Mouse (Mus musculus): ENCODE data around the gene Runx1.

Gene Runx1

GRCm38 (mm10) chr16:92825204-92825843 is 625 bp downstream of the Runx1 start:
- peak; percentile 58 to 60 for DNase-seq

DNA sequence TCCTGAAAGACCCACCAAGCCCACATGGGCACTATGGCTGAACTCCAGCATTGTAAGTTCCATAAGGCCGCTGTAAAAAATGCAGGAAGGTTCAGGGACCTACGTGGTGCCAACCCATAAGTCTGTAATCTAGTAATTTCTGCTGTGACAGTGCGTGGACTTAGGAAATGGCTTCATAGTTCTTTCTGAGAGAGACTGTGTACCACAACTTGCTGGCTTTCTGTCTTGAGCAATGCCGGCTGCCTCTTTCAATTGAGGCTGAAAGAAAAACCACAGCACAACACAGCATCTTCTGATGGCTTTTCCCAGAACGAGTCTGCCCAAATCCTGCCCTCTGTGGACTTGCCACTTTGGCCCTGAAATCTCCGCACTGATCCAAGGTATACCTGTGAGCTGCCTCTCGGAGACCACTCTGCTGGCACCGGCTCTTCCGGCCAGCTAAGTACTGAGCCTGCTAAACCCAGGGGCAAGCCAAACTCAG is 1.2 kb downstream of the Runx1 start:
- peak in 1 of 2 experiments; percentile 47 for DNase-seq

DNA sequence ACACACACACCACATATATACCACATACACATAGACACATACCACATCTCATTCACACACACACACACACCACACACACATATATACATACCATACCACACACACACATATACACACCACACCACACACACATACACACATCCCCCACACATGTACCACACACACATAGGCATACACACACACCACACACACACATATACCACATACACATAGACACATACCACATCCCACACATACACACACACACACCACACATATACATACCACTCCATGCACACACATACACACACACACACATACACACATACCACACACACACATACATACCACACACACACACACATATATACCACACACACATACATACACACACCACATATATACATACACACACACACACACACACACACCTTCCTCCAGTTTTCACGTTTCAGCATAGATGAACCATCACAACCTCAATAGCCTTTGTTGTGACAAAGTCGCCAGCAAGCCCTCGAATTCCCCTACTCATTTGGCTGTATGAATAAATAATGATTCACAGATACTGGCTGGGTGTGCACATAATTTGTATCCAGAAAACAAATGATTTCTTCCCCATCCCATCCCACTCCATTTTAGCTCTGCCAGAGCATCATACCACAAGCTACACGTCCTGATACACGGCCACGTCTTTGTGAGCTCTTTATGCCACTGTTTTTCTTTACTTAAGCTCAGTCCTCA is 1.8 kb downstream of the Runx1 start:
- no peak for DNase-seq

DNA sequence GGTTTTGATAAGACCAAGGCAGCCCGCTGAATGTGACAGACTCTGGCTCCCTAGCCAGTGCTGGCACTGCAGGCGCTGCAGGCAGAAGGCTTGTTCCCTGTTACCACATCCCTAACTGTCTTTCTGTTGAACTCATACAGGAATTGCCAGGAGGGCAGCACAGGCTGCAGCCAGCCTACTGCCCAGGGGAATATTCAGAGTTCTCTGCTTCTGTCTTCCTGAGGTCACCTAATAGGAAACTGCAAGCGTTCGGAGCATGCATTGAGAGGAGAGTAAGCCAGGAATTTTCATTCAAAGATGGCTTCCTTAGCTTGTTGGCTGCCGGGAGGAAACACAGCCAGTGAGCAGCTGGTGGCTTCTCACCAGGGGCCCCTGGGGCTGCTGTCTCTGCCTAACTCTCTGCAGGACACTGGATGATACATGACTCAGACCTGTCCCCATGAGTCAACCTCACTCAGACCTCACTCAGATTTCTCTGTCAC is 2.5 kb downstream of the Runx1 start:
- DNase-seq: peak in 1 of 2 experiments; percentile 45

GRCm38 (mm10) chr16:92822676-92823075 is 3.3 kb downstream of the Runx1 start:
- peak in 1 of 2 experiments; percentile 33 for DNase-seq

- peak; percentile 33 for DNase-seq
These were observed 3.9 kb downstream of the Runx1 start for GRCm38 (mm10) chr16:92821938-92822629.

DNA sequence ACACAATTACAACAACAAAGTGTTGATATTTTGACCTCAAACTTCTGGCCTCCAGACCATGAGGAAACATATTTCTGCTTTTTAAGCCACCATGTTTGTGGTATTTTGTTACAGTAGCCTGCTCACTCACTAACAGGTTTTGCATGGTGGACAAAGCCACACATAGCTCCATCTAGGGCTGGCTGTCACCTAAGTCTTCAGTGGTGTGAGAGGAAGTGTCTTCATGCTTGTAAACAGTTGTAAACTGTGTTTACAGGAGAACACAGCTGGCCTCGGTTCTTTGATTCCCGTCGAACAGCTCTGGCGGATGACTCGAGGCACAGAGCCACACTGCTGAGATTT is 4.4 kb downstream of the Runx1 start:
- peak; percentile 41 to 48 for DNase-seq

- peak; percentile 48 to 50 for DNase-seq
These were observed 5.5 kb downstream of the Runx1 start for GRCm38 (mm10) chr16:92820451-92820850.

GRCm38 (mm10) chr16:92818480-92819269 is 7.3 kb downstream of the Runx1 start:
- no peak for DNase-seq

DNA sequence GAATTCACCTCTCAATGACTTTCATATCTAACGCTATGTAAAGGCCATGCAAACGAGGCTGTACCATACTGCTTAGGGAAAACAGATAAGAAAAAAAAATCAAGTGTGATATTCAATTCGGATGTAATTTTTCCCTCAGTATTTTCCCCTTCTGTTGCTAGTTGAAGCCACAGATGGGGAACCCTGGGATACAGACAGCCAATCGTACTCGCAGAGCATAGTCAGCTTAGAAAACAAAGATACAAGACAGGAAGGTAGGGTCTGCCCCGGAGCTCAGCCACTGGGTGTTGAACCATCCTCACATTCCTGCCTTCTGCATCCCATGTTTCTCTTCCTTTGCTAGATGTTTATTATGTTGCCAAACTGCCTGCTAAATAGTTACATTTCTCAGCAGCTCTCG is 9.9 kb downstream of the Runx1 start:
- DNase-seq: no peak

GRCm38 (mm10) chr16:92815195-92815527 is 10.8 kb downstream of the Runx1 start:
- DNase-seq: no peak

DNA sequence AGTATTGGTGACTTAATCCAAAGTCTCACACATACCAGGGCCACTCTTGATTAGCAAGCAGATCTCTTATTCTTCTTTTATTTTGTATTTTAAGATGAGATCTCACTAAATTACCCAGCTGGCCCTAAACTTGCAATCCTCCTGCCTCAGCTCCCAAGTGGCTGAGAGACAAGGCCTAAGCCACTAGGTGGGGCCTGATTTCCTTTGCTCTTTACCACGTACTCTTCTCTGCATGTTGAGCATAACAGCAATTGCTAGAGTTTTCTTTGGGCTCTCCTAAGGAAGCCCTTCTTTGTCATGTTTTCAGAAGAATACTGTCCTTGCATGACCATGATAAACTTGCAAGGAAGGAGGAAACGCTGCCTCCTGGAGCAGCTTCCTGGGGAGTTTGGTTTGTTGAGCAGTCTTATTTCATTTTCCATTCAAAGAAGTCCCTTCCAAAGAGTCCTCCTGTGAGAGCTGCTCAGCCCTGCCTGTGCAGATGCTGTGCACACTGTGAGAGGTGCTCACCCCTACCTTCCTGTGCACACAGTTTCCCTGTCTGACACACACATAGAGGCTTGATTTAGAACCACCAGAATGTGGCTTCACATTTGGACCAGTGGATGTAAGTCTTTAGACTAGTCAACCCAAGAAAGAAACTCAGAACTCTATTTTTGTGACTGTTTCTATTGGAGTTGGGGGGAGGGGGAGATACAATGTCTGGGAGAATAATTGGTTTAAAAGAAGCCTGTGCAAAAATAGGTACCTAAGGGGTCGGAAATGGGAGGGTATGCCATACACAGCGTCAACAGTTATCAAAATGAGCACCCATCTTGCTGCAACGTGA is 11.4 kb downstream of the Runx1 start:
- no peak for DNase-seq

- DNase-seq: no peak
These were observed 13.5 kb downstream of the Runx1 start for GRCm38 (mm10) chr16:92812405-92812804.

- no peak for DNase-seq
These were observed 15.2 kb downstream of the Runx1 start for GRCm38 (mm10) chr16:92810568-92811240.

DNA sequence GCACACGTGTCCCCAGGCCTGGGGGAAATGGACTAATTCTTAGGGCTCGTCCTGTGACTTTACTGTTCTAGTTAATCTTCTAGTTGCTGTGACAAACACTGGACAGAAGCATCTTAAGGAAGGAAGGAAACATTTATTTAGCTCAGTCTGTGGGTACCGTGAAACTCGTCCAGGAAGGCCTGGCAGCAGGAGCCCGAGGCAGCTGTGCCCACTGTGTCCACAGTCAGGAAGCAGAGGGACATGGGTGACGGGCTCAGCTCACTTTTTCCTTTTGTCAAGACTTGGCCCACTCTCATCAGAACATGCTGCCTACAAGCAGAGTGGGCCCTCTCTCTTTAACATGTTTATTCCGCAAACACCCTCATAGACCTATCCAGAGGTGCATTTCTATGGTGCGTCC is 18.2 kb downstream of the Runx1 start:
- DNase-seq: no peak

GRCm38 (mm10) chr16:92803076-92803580 is 22.8 kb downstream of the Runx1 start:
- DNase-seq: no peak

DNA sequence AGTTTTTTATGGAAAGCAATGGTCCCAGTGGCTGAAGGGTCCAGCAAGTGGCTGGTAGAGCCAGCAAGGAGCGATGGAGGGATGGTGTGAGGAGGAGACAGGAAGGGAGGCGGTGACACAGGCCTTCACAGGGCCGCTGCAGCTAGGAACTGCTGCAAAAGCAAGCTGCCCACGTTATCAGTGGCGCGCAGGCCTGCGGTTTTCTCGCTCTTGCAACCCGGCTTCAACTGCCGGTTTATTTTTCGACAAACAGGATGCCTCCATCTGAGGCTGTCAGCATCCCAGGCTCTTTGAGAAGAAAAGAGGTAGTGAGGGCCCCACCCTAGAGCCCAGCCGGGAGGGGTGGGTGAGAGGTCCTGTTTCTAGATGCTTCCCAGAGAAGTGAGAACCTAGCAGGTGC is 24.4 kb downstream of the Runx1 start:
- peak; percentile 65 to 73 for DNase-seq

DNA sequence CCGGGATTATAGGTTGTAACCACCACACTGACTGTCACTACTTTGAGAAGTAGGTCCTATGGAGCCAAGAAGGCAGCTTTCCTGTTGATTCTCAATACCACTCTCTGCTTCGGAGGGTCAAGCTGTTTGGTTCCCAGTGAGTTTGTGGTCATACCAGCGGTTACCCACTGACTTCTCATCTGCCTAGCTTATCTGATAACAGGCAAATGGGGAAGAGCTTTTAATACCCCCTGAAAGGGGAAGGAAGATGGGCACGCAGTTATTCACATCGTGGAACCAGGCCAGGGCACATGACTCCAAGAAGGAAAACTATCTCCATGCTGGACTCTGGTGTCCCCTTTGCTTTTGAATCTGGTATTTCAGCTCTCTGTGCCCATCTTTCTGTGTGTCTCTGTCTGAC is 25.1 kb downstream of the Runx1 start:
- no peak for DNase-seq

- peak in 1 of 2 experiments; percentile 47 for DNase-seq
These were observed 26.0 kb downstream of the Runx1 start for GRCm38 (mm10) chr16:92799940-92800339.

- DNase-seq: no peak
These were observed 31.8 kb downstream of the Runx1 start for GRCm38 (mm10) chr16:92794197-92794596.

GRCm38 (mm10) chr16:92793741-92794140 is 32.2 kb downstream of the Runx1 start:
- no peak for DNase-seq

Measured in B cell, adult 2 months (primary cell).